Mouse (Mus musculus) left cerebral cortex, postnatal 10 days (tissue): ENCODE results near the gene Zic5. TPM values are rescaled to one million over a fixed set of nuclear protein-coding genes. Genes with fewer than 3 reads are reported as not detected.
"Not testable (repeated sequence)": the region's sequence is repeated elsewhere in the genome, so short reads cannot be mapped to it uniquely, and the experiment has no call there.

ENCODE experiments used
- DNase-seq, 2 experiments: peaks; one replicate each; pipeline ENCODE4 v3.0.0; 2021 to 2022; ENCODE audit warnings: low spot score in 2 of 2, mixed read lengths in 1 of 2; ENCODE audit errors: extremely low spot score in 1 of 2
- intact Hi-C: fragments of 180-260 bp; cut with DNase I; formaldehyde crosslinking; loops from one replicate; pipeline ENCODE4 v1.15.1; 2025
- total RNA-seq, 2 experiments: library from RNA; stranded (reverse); gene quantifications; 2 replicates each; pipeline ENCODE4 v1.2.3; 2021

Zic5 gene
- total RNA-seq, 2 experiments from 2014 or later = 3.0 to 3.9 TPM

DNA sequence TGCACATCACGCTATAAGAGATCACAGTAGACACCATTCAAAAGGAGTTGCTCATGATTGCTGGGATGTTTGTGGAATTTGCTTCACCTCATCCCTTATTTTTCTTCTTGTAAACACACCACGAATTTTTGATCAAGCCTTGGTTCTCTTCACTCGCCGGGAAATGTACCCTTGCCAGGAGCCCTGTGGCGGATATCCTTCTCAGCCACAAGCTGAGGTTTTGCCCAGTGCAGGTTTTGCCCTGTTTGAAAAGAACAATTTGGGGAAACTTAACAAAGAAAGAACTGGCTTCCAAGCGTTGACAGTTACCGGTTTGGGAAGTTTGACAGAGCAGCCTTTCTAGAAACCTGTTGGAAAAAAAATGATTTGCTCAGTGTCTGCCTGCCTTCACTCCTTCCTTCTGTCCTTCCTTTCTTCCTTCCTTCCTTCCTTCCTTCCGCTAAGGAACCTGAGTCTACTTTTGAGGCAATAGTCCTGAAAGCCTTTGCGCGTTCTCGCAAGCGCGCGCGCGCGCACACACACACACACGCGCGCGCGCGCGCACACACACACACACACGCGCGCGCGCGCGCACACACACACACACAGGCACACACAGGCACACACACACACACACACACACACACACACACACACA, 6.1 kb upstream of the Zic5 start:
- intact Hi-C loops = no loop called here
- DNase-seq = peak in 1 of 2 experiments; percentile 37

GRCm38 (mm10) chr14:122468971-122469755, 3.7 kb upstream of the Zic5 start:
- intact Hi-C loops = no loop called here
- no peak for DNase-seq

GRCm38 (mm10) chr14:122467926-122468841, 2.7 kb upstream of the Zic5 start:
- DNase-seq = no peak
- intact Hi-C loops = no loop called here

GRCm38 (mm10) chr14:122466756-122467362, 1.4 kb upstream of the Zic5 start:
- intact Hi-C loops = no loop called here

GRCm38 (mm10) chr14:122465931-122466490, 534 bp upstream of the Zic5 start:
- intact Hi-C loops = no loop called here
- DNase-seq = no peak

More at GRCm38 (mm10) chr14:122466756-122467362, 1.4 kb upstream of the Zic5 start:
- DNase-seq = no peak

GRCm38 (mm10) chr14:122464351-122464762, 1.1 kb downstream of the Zic5 start:
- intact Hi-C loops = loop anchor here (5.0 kb wide), 1 partner anchor 237 kb away; no protein-coding TSS in a partner anchor
- no peak for DNase-seq

GRCm38 (mm10) chr14:122463734-122464341, 1.6 kb downstream of the Zic5 start:
- intact Hi-C loops = loop anchor here (5.0 kb wide), 1 partner anchor 237 kb away; no protein-coding TSS in a partner anchor
- peak in 1 of 2 experiments; percentile 88 for DNase-seq

- peak in 1 of 2 experiments; percentile 77 for DNase-seq
- intact Hi-C loops = loop anchor here (5.0 kb wide), 1 partner anchor 236 kb away; no protein-coding TSS in a partner anchor
Observed at GRCm38 (mm10) chr14:122463080-122463691, 2.3 kb downstream of the Zic5 start.

- no peak for DNase-seq
- intact Hi-C loops = loop anchor here (5.0 kb wide), 1 partner anchor 235 kb away; no protein-coding TSS in a partner anchor
Observed at GRCm38 (mm10) chr14:122462689-122463079, 2.8 kb downstream of the Zic5 start.

GRCm38 (mm10) chr14:122461966-122462365, 3.5 kb downstream of the Zic5 start:
- DNase-seq = peak in 1 of 2 experiments; percentile 36
- intact Hi-C loops = loop anchor here (5.0 kb wide), 1 partner anchor 235 kb away; no protein-coding TSS in a partner anchor

GRCm38 (mm10) chr14:122461500-122461899, 4.0 kb downstream of the Zic5 start:
- no peak for DNase-seq
- intact Hi-C loops = loop anchor here (5.0 kb wide), 1 partner anchor 234 kb away; no protein-coding TSS in a partner anchor

DNA sequence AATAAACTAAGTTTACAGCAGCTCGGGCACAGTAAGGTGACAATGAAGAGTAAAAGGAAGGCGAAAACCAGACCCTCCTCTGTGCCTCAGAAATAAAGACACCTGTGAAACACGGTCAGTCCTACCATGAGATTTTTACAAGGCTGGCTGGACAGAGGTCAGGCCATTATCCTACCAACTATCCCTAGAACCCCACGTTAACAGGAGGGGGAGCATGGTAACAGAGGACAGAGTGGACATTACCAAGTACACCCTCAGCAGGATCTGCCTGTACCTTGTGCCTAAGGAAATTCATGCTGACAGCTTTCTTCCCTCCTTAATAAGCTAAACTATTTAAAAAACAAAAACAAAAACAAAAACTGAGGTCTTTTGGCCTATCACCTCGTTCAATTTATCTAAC, 5.3 kb downstream of the Zic5 start:
- intact Hi-C loops = loop anchor here (5.0 kb wide), 1 partner anchor 233 kb away; no protein-coding TSS in a partner anchor
- no peak for DNase-seq

GRCm38 (mm10) chr14:122459776-122460175, 5.7 kb downstream of the Zic5 start:
- DNase-seq = no peak
- intact Hi-C loops = loop anchor here (5.0 kb wide), 1 partner anchor 232 kb away; no protein-coding TSS in a partner anchor

DNA sequence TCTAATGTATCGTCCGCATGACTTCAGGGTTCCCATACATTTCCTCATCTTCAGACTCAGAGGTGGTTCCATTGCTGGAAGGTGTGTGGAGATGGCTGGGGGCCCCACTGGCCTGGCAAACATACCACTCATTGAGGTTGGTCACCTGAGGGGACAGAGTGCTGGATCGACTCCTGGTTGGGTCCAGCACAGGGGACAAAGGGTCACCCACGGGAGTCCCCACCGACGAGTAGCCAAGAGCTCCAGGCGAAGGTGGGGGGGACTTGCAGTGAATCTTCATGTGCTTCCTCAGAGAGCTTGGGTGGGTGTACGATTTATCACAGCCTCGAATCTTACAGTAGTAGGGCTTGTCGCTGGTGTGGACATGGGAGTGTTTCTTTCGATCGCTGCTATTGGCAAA, 6.1 kb downstream of the Zic5 start:
- DNase-seq, intact Hi-C loops: not testable (repeated sequence)

- intact Hi-C loops = no loop called here
- no peak for DNase-seq
Observed at GRCm38 (mm10) chr14:122455562-122455958, 9.9 kb downstream of the Zic5 start.

DNA sequence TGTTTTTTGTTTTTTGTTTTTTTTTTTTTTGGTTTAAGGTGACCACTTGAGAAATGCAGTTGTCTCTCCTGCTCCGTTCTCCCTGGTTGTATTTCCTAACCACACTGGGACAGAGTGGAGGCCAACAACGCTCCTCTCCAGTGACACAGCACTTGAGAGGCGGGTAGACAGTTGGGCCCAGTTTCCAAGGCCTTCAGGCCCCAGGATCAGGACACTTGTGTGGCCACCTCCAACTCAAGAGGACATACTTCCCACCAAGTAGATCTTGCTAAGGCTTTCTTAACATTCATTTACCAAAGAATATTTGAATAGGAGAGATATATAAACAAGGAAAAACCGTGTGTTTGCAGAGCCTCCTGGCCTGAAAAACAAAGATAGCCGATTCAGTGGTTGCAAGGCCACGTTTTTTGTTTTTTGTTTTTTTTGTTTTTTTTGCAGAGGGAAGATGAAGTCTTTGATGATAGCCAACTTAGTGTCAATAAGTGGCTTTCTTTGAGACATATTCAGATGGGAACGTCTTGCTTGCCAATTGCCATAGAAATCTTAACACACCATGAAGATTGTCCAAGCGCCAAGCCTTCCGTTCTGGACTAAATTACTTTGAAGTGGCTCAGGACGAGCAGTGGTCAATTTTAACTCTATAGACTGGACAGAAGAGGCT, 10.4 kb downstream of the Zic5 start:
- intact Hi-C loops = loop anchor here (5.0 kb wide), 1 partner anchor 48 kb away; no protein-coding TSS in a partner anchor
- no peak for DNase-seq
